Mouse (Mus musculus): ENCODE results near the gene Olfr32. TPM values are rescaled to one million over a fixed set of nuclear protein-coding genes. Genes with fewer than 3 reads are reported as not detected.
"Not testable (repeated sequence)": the region's sequence is repeated elsewhere in the genome, so short reads cannot be mapped to it uniquely, and the experiment has no call there.

Gene Olfr32
- not detected for total RNA-seq (2021)

- intact Hi-C loops (cut with DNase I) = no loop called here
- DNase-seq (ENCODE audit: low spot score) = no peak
These were observed at the start of gene Olfr32 for GRCm38 (mm10) chr2:90142196-90142595. TSS of gene Olfr32 (minus strand) at chr2:90142296.

GRCm38 (mm10) chr2:90187082-90187481 is 45.0 kb upstream of the Olfr32 start:
- not testable (repeated sequence) for DNase-seq (ENCODE audit: low spot score)

GRCm38 (mm10) chr2:90186082-90186481 is 44.0 kb upstream of the Olfr32 start:
- DNase-seq (ENCODE audit: low spot score); intact Hi-C loops (cut with DNase I): not testable (repeated sequence)

More at GRCm38 (mm10) chr2:90187082-90187481, 45.0 kb upstream of the Olfr32 start:
- intact Hi-C loops (cut with DNase I) = not testable (repeated sequence)

- DNase-seq (ENCODE audit: low spot score) = no peak
These were observed 11.8 kb upstream of the Olfr32 start for GRCm38 (mm10) chr2:90153916-90154315.

GRCm38 (mm10) chr2:90152991-90153390 is 10.9 kb upstream of the Olfr32 start, which contains the start of gene Olfr1270:
TSS of gene Olfr1270 (minus strand) at chr2:90153091.
- DNase-seq (ENCODE audit: low spot score) = no peak
- intact Hi-C loops (cut with DNase I) = no loop called here

More at GRCm38 (mm10) chr2:90153916-90154315, 11.8 kb upstream of the Olfr32 start:
- intact Hi-C loops (cut with DNase I) = no loop called here

GRCm38 (mm10) chr2:90121312-90121711 is 20.8 kb downstream of the Olfr32 start, which contains the start of gene Olfr1269:
TSS of gene Olfr1269 (minus strand) at chr2:90121412.
- no peak for DNase-seq (ENCODE audit: low spot score)
- intact Hi-C loops (cut with DNase I) = no loop called here

Other genes with a start within 250 kb of the Olfr32 start
- gene Olfr1258, start 215.0 kb downstream of the Olfr32 start, total RNA-seq (2021) = not detected
- gene Olfr1259, start 193.6 kb downstream of the Olfr32 start, total RNA-seq (2021) = not detected
- not detected for gene Olfr1260, start 168.0 kb downstream of the Olfr32 start, total RNA-seq (2021)
- gene Olfr1261, start 151.1 kb downstream of the Olfr32 start, total RNA-seq (2021) = not detected
- not detected for gene Olfr1262, start 142.2 kb downstream of the Olfr32 start, total RNA-seq (2021)
- not detected for gene Olfr1263, start 130.2 kb downstream of the Olfr32 start, total RNA-seq (2021)
- not detected for gene Olfr1264, start 116.7 kb downstream of the Olfr32 start, total RNA-seq (2021)
- gene Olfr1265, start 107.0 kb downstream of the Olfr32 start, total RNA-seq (2021) = not detected
- not detected for gene Olfr140, start 78.7 kb downstream of the Olfr32 start, total RNA-seq (2021)
- gene Olfr1269, start 20.9 kb downstream of the Olfr32 start, total RNA-seq (2021) = not detected
- gene Olfr1270, start 10.8 kb upstream of the Olfr32 start, total RNA-seq (2021) = not detected
- gene Olfr1506, start 82.2 kb upstream of the Olfr32 start, total RNA-seq (2021) = not detected
- not detected for gene Olfr142, start 115.3 kb upstream of the Olfr32 start, total RNA-seq (2021)
- gene Olfr1271, start 128.7 kb upstream of the Olfr32 start, total RNA-seq (2021) = not detected
- not detected for gene Olfr1272, start 150.5 kb upstream of the Olfr32 start, total RNA-seq (2021)
- not detected for gene Gm13769, start 179.9 kb upstream of the Olfr32 start, total RNA-seq (2021)

Data from heart, postnatal 25 days (tissue).